Comparison of ENCODE assay signal across 16 mouse cellular contexts in the genomic region with DNA sequence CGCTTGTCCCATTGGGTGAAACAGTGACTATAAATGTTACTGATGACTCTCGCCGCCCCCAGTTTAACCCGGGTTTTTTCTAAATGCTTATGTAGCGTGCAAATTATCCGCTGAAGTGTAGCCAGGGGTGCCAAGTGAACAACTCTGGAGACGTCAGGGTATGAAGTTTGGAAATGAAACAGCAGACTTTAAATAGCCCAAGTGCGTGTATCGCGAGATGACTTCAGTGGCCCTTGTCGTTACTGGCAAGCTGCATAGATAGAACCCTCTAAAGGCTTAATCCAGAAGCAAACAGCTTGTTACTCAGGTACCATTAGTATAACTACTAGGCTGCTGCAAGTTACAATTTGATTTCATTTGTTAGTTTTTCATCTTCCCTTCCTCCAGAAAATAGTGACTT.
"Had no signal": no experiment of that assay in that cellular context is flagged by ENCODE, and none has a peak within 500 bp of the region (broad histone marks: within the 10 kb centered on the region; RNA-seq: fewer than 3 reads in every experiment).

No protein-coding gene starts in this region.

- H3K27me3 ChIP-seq: limb, embryonic 12.5 days; liver, embryonic 13.5 days; lung, embryonic 15.5 days; megakaryocyte, embryonic 14.5 days; midbrain, embryonic 15.5 days; neural tube, embryonic 13.5 days had no signal

- DNase-seq: kidney, postnatal 25 days; layer of hippocampus, adult 9-11 months; layer of hippocampus, postnatal 36 days; liver; liver, embryonic 13.5 days; liver, postnatal 0 days; lung, postnatal 14 days; right cerebral cortex, postnatal 14 days; thymus, postnatal 36 days had no signal

- H3K27ac ChIP-seq: limb, embryonic 12.5 days; liver, embryonic 13.5 days; lung, embryonic 15.5 days; macrophage; midbrain, embryonic 15.5 days; neural tube, embryonic 13.5 days had no signal

- H3K4me1 ChIP-seq: liver, embryonic 13.5 days; lung, embryonic 15.5 days; megakaryocyte, embryonic 14.5 days; midbrain, embryonic 15.5 days had no signal

- H3K4me2 ChIP-seq: limb, embryonic 12.5 days; liver, embryonic 13.5 days; lung, embryonic 15.5 days; midbrain, embryonic 11.5 days; midbrain, embryonic 15.5 days; neural tube, embryonic 13.5 days had no signal

- H3K36me3 ChIP-seq: limb, embryonic 12.5 days; liver, embryonic 13.5 days; lung, embryonic 15.5 days; midbrain, embryonic 15.5 days; neural tube, embryonic 13.5 days had no signal

- H3K9ac ChIP-seq: limb, embryonic 12.5 days; liver, embryonic 13.5 days; liver, postnatal 0 days; lung, embryonic 15.5 days; midbrain, embryonic 15.5 days; neural tube, embryonic 13.5 days had no signal

- H3K4me3 ChIP-seq: limb, embryonic 12.5 days; liver, embryonic 13.5 days; lung, embryonic 15.5 days; megakaryocyte, embryonic 14.5 days; midbrain, embryonic 15.5 days; neural tube, embryonic 13.5 days had no signal

- ATAC-seq: liver, postnatal 0 days; midbrain, embryonic 15.5 days had no signal

- H3K9me3 ChIP-seq: limb, embryonic 12.5 days; liver, embryonic 13.5 days; lung, embryonic 15.5 days; midbrain, embryonic 15.5 days; neural tube, embryonic 13.5 days had no signal
